Mouse (Mus musculus): ENCODE measurements at regions not wholly inside any gene's neighbourhood (a gene's known extent, or its start where the extent isn't known, plus 50 kb on each side); places are given as distances from the start of the nearest gene placed in this dataset.

DNA sequence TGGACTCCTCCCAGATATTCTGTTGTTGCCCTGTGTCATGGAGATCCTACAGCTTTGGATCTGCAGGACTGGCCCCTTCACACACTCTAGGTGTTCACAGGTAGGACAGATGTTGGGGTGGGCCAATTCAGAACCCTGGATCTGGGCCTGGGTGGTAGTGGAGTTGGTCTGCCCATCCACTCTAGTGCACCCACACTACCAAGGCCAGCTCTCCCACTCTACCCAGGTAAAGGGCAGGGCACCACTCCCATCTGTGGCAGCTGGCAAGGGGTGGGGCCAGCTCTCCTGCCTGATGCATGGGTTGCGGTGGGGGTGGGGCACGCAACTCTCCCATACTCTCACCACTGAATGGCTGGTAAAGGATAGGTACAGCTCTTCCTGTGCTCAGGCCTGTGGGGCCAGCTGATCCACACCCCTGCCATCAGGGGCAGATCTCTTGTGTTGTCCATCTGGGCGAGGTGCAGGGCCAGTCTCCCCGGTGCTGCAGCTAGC, 76.5 kb downstream of the Gja1 start:
- Histone ChIP-seq H3K9me3 (no peaks in the 10 kb centered on the region), H3K27me3 (no peaks in the 10 kb centered on the region), H3K4me2 (no peak overlapping the region), H3K4me3 (replicated peaks) (no peak overlapping the region), H3K9ac (replicated peaks) (no peak overlapping the region), H3K4me1 (replicated peaks) (no peaks in the 10 kb centered on the region), H3K36me3 (no peaks in the 10 kb centered on the region), H3K27ac (no peak overlapping the region)
- 88% methylated on average over 4 of the region's 4 CpGs for WGBS
- no peak for ATAC-seq (ENCODE audit: insufficient number of reproducible peaks, insufficient read depth, low FRiP score, low TSS enrichment, low read depth)

DNA sequence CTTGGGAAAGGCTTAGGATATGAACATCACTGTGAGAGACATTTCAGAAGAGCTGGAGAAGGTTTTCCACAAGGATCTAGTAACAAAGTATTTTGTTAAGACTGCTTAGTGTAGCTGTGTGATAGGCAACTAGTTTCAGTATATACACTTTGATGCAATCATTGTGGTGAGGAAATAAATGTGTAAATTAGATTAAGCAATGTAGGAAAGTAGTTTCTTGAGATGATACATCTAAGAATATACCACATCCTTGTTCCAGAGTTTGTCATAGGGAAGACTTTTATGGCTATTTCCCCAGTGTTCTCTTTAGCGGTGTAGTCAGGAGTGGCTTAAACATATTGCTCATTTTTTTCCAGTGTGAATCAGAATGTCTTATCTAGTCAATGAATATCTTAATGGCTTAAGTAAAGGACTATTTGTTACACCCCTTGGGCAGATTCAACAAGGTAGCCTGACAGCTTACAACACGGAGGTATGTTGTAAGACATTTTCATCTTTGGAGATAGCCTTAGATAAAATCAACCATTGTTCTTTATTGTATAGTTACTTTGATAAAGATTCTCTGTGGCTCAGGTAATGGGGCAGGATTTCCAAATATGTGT, 78.8 kb downstream of the Gja1 start:
- Histone ChIP-seq H3K9ac (replicated peaks) (no peak overlapping the region), H3K4me2 (no peak overlapping the region), H3K4me1 (replicated peaks) (no peaks in the 10 kb centered on the region), H3K27ac (no peak overlapping the region), H3K9me3 (peaks cover 8% of the 10 kb centered on the region; the same call in 1 of the 2 replicates), H3K36me3 (no peaks in the 10 kb centered on the region), H3K4me3 (replicated peaks) (no peak overlapping the region), H3K27me3 (no peaks in the 10 kb centered on the region)
- ATAC-seq (ENCODE audit: insufficient number of reproducible peaks, insufficient read depth, low FRiP score, low TSS enrichment, low read depth): no peak
- WGBS: 88% methylated on average over 2 of the region's 2 CpGs

DNA sequence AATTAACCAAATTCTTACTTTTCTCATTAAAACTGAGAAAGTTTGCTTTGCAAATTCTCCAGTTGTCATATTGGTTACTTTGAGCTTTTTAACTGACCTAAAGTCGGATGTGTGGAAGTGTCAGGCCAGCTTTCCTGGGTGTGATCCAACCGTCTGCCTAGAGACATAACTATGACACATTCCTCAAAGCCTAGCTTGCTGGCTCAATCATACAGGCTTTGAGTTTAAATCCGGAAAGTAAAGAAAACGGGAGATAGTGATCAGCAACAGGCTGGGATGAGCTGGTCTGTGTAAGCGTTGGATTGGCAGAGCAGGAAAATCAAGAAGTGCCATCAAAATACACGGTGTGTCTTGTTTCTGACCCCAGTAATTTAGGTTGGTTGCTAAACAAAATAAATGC, 91.4 kb downstream of the Gja1 start:
- peak overlapping the region; percentile 47; the same call in 1 of the 2 replicates for H3K4me2 ChIP-seq
- ATAC-seq (ENCODE audit: insufficient number of reproducible peaks, insufficient read depth, low FRiP score, low TSS enrichment, low read depth): no peak
- H3K4me3 ChIP-seq (replicated peaks): no peak overlapping the region
- H3K9ac ChIP-seq (replicated peaks): no peak overlapping the region
- peak overlapping the region; percentile 57 for H3K27ac ChIP-seq
- 39% methylated on average over 6 of the region's 6 CpGs for WGBS
- H3K9me3 ChIP-seq: 0 out of 2 replicates have a peak, but pooled peaks cover 6% of the 10 kb centered on the region
- H3K27me3 ChIP-seq: no peaks in the 10 kb centered on the region
- no peaks in the 10 kb centered on the region for H3K36me3 ChIP-seq
- peaks cover 6% of the 10 kb centered on the region; the same call in 1 of the 2 replicates for H3K4me1 ChIP-seq (replicated peaks)

DNA sequence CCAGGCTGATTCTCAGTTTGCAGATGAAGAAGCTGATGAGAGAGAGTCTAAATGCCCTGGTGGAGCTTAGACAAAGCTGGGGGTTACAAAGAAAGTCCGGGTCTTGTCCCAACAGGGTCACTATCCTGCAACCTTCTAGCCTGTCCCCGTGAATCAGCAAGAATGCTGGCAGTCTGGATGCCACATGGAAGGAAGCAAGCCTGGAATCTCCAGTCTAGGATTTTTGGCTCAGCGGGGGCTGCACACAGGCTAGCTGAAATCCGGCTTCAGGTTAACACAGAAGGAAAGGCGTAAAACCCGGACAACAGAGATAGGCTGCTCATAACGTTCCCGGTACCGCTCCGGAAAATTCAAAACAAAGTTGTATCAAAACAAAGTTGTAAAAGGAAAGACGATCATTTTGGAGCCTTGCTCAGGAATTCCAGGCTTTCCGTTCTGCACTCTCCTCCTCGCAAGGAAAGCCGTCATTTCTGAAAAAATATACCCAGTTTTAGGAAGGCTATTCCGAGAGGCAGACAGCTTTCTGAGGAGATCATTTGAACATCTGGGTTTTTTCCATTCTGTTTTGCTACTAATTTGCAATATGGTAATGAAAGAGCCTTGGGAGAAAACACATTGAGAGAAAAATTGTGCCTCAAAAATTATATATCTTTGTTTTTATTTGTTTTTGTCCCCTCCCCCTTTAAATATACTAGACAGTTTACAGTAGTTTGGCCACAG, 92.0 kb downstream of the Gja1 start:
- Histone ChIP-seq H3K9ac (replicated peaks) (peak overlapping the region; percentile 31; the same call in 1 of the 2 replicates), H3K4me2 (peak overlapping the region; percentile 47), H3K4me1 (replicated peaks) (peaks cover 6% of the 10 kb centered on the region; the same call in 1 of the 2 replicates), H3K27me3 (no peaks in the 10 kb centered on the region), H3K9me3 (0 out of 2 replicates have a peak, but pooled peaks cover 6% of the 10 kb centered on the region), H3K36me3 (no peaks in the 10 kb centered on the region), H3K27ac (peak overlapping the region; percentile 57), H3K4me3 (replicated peaks) (peak overlapping the region; percentile 31)
- 0 out of 2 replicates have a peak, but pooled peaks have one; percentile 37 for ATAC-seq (ENCODE audit: insufficient number of reproducible peaks, insufficient read depth, low FRiP score, low TSS enrichment, low read depth)
- 11% methylated on average over 15 of the region's 15 CpGs for WGBS

DNA sequence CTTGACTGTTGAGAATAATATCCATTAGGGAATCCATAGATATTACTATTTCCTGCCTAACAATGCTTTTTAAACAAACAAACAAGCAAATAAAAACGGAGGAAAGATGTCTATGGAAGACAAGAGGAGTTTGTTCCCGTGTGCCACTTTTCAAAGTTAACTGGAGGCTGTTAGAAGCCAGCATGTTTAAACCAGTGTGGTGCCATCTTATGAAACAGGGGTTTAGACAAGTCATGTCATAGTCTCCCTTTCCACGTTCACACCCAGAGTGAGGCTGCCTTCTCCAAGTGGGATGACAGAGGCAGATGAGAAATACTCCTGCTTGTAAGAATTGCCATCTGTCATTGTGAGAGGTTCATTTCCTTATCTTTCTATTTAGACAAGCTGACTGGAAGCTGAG, 92.8 kb downstream of the Gja1 start:
- Histone ChIP-seq H3K36me3 (no peaks in the 10 kb centered on the region), H3K4me1 (replicated peaks) (peaks cover 6% of the 10 kb centered on the region; the same call in 1 of the 2 replicates), H3K9me3 (0 out of 2 replicates have a peak, but pooled peaks cover 6% of the 10 kb centered on the region), H3K4me2 (no peak overlapping the region), H3K27ac (no peak overlapping the region), H3K27me3 (no peaks in the 10 kb centered on the region), H3K4me3 (replicated peaks) (no peak overlapping the region), H3K9ac (replicated peaks) (no peak overlapping the region)
- no peak for ATAC-seq (ENCODE audit: insufficient number of reproducible peaks, insufficient read depth, low FRiP score, low TSS enrichment, low read depth)
- WGBS: 75% methylated on average over 3 of the region's 3 CpGs

DNA sequence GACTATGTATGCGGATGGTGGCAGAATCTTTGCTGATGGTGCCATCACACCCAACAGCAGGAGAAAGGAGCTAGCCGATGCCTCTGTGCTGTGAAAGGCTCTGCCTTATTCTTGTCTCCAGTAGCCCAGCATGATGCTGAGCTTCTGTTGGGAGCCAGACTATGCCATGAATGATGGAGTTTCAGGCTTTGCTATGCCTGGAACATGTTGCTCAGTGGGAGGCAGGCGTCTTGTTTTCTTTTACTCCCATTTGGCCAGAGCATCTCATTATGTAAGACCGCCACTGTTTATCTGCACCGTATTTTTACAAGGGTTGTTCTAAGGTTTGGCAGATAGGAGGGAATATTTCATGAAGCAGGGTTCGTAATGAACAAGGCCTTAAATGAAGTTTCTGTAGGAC, 97.8 kb downstream of the Gja1 start:
- Histone ChIP-seq H3K4me1 (replicated peaks) (no peaks in the 10 kb centered on the region), H3K27ac (no peak overlapping the region), H3K4me2 (no peak overlapping the region), H3K9ac (replicated peaks) (no peak overlapping the region), H3K4me3 (replicated peaks) (no peak overlapping the region), H3K27me3 (no peaks in the 10 kb centered on the region), H3K36me3 (no peaks in the 10 kb centered on the region), H3K9me3 (no peaks in the 10 kb centered on the region)
- WGBS: 77% methylated on average over 6 of the region's 6 CpGs
- no peak for ATAC-seq (ENCODE audit: insufficient number of reproducible peaks, insufficient read depth, low FRiP score, low TSS enrichment, low read depth)

DNA sequence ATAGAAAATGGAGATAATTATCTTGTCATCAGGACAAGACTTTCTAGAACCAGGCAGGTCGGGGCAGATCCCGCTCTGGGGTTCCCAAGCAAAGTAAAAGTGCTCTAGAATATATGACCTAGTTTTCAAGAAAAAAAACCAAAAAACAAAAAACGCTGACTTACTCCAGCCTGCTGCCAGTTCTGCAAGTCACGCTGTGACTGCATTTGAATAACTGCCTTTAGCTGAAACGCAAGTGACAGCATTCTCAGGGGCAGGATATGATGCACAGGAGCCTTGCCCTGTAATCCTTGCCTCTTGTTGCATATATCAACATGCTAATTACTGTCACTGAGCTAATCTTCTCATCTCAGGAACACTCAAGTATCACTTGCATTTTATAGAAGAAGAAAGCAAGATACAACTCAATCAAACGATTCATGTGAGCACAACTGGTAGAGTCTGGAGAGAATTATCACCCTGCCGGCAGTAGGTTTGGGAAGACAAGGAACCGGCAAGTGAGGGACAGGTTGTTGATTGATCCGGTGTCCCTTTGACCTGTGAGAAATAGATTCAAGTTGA, 105.1 kb downstream of the Gja1 start:
- no peaks in the 10 kb centered on the region for H3K27me3 ChIP-seq
- WGBS: 44% methylated on average over 9 of the region's 9 CpGs
- no peak overlapping the region for H3K27ac ChIP-seq
- H3K9ac ChIP-seq (replicated peaks): no peak overlapping the region
- H3K4me1 ChIP-seq (replicated peaks): peaks cover 10% of the 10 kb centered on the region; the same call in 1 of the 2 replicates
- H3K9me3 ChIP-seq: no peaks in the 10 kb centered on the region
- no peak overlapping the region for H3K4me2 ChIP-seq
- no peak for ATAC-seq (ENCODE audit: insufficient number of reproducible peaks, insufficient read depth, low FRiP score, low TSS enrichment, low read depth)
- no peaks in the 10 kb centered on the region for H3K36me3 ChIP-seq
- no peak overlapping the region for H3K4me3 ChIP-seq (replicated peaks)

DNA sequence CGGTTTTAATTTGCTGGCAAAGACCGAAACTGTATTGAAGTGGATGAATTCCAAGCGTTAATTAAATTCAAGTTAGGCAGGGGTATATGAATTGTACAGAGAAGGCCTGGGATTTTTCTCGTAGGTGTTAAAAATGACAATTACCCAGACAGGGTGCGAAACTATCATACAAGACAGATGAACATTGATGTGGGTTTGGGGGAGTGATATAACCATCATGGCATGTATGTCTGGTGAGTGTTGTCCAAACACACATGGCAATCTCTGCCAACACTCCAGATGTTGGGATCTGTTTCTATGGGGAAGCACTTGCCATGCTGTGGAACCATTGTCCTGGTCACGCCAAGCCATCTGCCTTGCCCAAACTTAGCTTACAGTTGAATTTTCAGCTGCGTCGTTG, 107.8 kb downstream of the Gja1 start:
- Histone ChIP-seq H3K9ac (replicated peaks) (no peak overlapping the region), H3K27ac (no peak overlapping the region), H3K4me2 (no peak overlapping the region), H3K9me3 (no peaks in the 10 kb centered on the region), H3K27me3 (no peaks in the 10 kb centered on the region), H3K4me3 (replicated peaks) (no peak overlapping the region), H3K4me1 (replicated peaks) (peaks cover 10% of the 10 kb centered on the region; the same call in 1 of the 2 replicates), H3K36me3 (no peaks in the 10 kb centered on the region)
- 94% methylated on average over 8 of the region's 8 CpGs for WGBS
- no peak for ATAC-seq (ENCODE audit: insufficient number of reproducible peaks, insufficient read depth, low FRiP score, low TSS enrichment, low read depth)

DNA sequence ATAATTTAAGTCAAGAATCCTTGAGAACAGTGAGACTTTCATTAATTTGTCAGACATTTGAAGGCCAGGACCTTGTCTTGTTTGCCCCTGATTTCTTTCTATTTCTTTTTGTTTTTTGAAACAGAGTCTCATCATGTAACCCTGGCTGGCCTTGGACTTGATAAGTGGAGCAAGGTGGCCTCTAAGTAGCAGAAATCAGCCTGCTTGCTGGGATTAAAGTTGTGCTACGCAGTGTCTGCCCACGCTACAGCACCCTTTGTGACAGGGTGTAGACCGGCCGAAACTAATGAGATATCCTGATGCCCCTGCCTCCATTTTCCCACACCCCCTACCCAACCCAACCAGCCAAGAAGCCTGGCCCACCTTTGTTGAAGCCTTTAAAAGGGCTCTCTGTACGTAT, 108.6 kb downstream of the Gja1 start:
- no peak overlapping the region for H3K4me3 ChIP-seq (replicated peaks)
- WGBS: 89% methylated on average over 5 of the region's 5 CpGs
- H3K36me3 ChIP-seq: no peaks in the 10 kb centered on the region
- no peak for ATAC-seq (ENCODE audit: insufficient number of reproducible peaks, insufficient read depth, low FRiP score, low TSS enrichment, low read depth)
- no peaks in the 10 kb centered on the region for H3K27me3 ChIP-seq
- H3K27ac ChIP-seq: no peak overlapping the region
- H3K4me2 ChIP-seq: no peak overlapping the region
- H3K9me3 ChIP-seq: no peaks in the 10 kb centered on the region
- no peak overlapping the region for H3K9ac ChIP-seq (replicated peaks)
- peaks cover 10% of the 10 kb centered on the region; the same call in 1 of the 2 replicates for H3K4me1 ChIP-seq (replicated peaks)

DNA sequence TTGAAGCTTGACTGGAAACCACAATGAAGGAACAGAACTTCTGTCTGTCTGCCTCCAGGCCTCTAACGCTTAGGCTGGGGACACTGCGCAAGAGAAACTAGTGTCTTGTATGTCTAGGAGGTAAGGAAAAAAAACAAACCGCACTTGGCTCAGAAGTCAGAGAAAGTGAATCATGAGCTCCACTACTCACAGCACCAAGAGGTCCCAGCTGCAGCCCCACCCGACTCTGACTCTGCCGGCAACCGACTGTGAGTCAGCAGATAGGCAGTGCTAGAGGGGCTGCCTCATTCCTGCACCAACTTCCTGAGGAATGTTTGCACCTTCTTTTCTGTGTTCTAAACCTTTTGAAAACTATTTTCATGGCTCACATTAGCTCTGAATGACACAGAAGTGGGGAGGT, 109.5 kb downstream of the Gja1 start:
- Histone ChIP-seq H3K4me2 (no peak overlapping the region), H3K27ac (no peak overlapping the region), H3K4me1 (replicated peaks) (peaks cover 10% of the 10 kb centered on the region; the same call in 1 of the 2 replicates), H3K36me3 (no peaks in the 10 kb centered on the region), H3K9me3 (no peaks in the 10 kb centered on the region), H3K4me3 (replicated peaks) (no peak overlapping the region), H3K27me3 (no peaks in the 10 kb centered on the region), H3K9ac (replicated peaks) (no peak overlapping the region)
- WGBS: 62% methylated on average over 6 of the region's 6 CpGs
- ATAC-seq (ENCODE audit: insufficient number of reproducible peaks, insufficient read depth, low FRiP score, low TSS enrichment, low read depth): no peak

DNA sequence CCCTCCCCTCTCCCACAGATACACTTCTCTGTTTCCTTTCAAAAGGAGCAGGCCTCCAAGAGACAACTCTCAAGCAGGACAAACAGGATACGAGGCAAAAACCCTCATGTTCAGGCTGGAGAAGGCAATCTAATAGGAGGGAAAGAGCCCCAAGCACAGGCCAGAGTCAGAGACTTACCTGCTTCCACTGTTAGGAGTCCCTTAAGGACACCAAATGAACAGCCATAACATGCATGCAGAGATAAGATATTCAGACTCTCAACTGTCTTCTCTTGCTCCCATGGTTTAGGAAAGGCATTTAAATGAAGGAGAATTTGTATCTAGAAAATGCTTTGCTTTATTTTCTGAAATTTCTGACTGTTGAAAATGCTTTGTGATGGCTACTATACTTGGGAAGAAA, 116.3 kb downstream of the Gja1 start:
- Histone ChIP-seq H3K9ac (replicated peaks) (no peak overlapping the region), H3K4me1 (replicated peaks) (peaks cover 3% of the 10 kb centered on the region; the same call in 1 of the 2 replicates), H3K36me3 (no peaks in the 10 kb centered on the region), H3K27me3 (no peaks in the 10 kb centered on the region), H3K9me3 (no peaks in the 10 kb centered on the region), H3K27ac (no peak overlapping the region), H3K4me3 (replicated peaks) (no peak overlapping the region), H3K4me2 (no peak overlapping the region)
- no peak for ATAC-seq (ENCODE audit: insufficient number of reproducible peaks, insufficient read depth, low FRiP score, low TSS enrichment, low read depth)
- WGBS: 65% methylated on average over 1 of the region's 1 CpGs
